Mouse (Mus musculus) thymus, postnatal 4 days (tissue): ENCODE data around the gene Gm3285.

Source experiments
- DNase-seq: peaks from one replicate; pipeline ENCODE4 v3.0.0; 2021

The Gm3285 gene

GRCm38 (mm10) chr10:77861675-77862074, at the start of gene Gm3285:
Gm3285 (plus strand) TSS chr10:77861975.
- no peak for DNase-seq

- DNase-seq, result no peak
Observed at GRCm38 (mm10) chr10:77814382-77814781, 47.4 kb upstream of the Gm3285 start, which contains the start of gene Gm2696. Gm2696 (plus strand) TSS chr10:77814682.

GRCm38 (mm10) chr10:77815514-77815913, 46.3 kb upstream of the Gm3285 start:
- peak; percentile 74 for DNase-seq

DNA sequence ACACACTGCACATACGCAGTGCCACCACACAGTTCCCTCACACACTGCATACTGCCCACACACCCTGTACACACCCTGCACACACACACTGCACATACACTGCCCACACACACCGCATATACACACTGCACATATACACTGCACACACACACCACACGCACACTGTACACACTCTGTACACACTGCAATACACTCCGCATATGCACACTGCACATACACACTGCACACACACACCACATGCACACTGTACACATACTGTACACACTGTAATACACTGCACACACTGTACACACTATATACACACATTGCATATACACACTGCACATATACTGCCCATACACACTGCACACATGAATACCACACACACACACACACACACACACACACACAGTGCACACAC, 43.3 kb upstream of the Gm3285 start:
- DNase-seq, result no peak

- DNase-seq, result no peak
Observed at GRCm38 (mm10) chr10:77819203-77819602, 42.6 kb upstream of the Gm3285 start.

- no peak for DNase-seq
Observed at GRCm38 (mm10) chr10:77826951-77827350, 34.8 kb upstream of the Gm3285 start, which contains the start of gene Krtap10-4. Krtap10-4 (minus strand) TSS chr10:77827095.

GRCm38 (mm10) chr10:77835647-77836046, 26.1 kb upstream of the Gm3285 start, which contains the start of gene Krtap10-10:
Krtap10-10 (plus strand) TSS chr10:77835947.
- no peak for DNase-seq

- no peak for DNase-seq
Observed at GRCm38 (mm10) chr10:77839006-77839405, 22.8 kb upstream of the Gm3285 start.

DNA sequence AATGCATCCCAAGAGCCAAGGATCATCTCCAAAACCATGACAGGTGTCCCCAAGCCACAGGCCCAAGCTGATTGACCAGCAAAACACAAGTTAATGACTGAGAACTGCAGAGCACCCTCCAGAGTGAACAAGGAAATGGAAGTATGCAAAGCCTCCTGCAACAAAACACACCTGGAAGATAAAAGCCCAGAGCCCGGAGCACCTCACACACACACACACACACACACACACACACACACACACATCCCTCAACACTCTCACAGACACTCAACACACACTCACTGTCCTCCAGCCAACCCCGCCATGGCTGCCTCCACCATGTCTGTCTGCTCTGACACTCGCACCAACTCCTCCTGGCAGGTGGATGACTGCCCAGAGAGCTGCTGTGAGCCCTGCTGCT, 15.3 kb upstream of the Gm3285 start, which contains the start of gene Gm36176:
Gm36176 (plus strand) TSS at position 301 of the 400 bp plus-strand sequence.
- DNase-seq, result no peak

DNA sequence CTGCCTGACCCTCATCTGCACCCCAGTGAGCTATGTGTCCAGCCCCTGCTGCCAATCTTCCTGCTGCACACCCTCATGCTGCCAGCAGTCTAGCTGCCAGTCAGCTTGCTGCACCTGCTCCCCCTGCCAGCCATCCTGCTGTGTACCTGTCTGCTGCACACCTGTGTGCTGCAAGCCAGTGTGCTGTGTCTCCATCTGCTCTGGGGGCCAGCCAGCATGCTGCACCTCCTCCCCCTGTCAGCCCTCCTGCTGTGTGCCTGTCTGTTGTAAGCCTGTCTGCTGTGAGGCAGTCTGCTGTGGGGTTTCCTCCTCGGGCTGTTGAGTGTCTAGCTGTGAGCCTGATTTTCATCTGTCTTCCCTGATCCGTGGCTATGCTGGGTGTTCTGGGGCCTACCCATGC, 14.8 kb upstream of the Gm3285 start:
- DNase-seq, result no peak

GRCm38 (mm10) chr10:77847538-77847937, 14.2 kb upstream of the Gm3285 start:
- DNase-seq, result no peak

- DNase-seq, result no peak
Observed at GRCm38 (mm10) chr10:77852559-77852958, 9.2 kb upstream of the Gm3285 start, which contains the start of gene Gm10318. Gm10318 (plus strand) TSS chr10:77852859.

GRCm38 (mm10) chr10:77864067-77864761, 2.4 kb downstream of the Gm3285 start:
- peak; percentile 60 for DNase-seq

DNA sequence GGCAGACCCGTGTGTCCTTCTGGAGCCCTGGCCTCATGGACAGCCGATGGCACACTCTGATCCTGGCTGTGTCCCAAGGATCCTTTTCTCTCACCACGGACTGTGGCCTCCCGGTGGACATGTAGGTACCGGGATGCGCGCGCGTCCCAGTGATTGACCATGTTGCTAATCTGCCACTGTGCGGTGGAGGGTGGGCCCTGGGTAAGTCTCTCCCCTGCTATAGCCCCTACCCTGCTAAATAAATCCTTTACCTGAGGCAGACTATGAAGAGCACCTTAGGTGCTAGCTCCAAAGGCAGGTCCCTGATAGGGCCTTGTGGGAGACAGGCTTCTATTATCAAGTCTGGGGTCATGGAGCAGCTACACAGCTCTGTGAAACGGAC, 3.0 kb downstream of the Gm3285 start:
- DNase-seq, result no peak

DNA sequence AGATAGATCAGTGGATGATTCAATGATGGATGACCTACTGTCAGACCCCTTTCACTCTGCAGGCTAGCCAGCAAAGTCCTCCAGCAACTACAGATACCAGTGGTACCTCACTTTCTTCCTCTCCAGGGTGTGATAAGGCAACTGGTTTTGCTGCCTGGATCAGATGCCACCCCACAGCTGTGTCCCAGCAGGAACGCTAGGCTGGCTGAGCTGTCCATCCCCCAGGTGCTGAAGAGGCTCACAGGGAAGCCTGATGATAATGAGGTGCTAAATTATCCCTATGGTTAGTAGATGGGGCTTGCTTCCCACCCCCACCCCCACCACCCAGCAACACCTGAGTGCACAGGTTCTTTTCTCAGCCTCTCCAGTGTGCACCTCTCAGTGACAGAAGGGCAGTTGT, 5.8 kb downstream of the Gm3285 start:
- DNase-seq, result no peak

DNA sequence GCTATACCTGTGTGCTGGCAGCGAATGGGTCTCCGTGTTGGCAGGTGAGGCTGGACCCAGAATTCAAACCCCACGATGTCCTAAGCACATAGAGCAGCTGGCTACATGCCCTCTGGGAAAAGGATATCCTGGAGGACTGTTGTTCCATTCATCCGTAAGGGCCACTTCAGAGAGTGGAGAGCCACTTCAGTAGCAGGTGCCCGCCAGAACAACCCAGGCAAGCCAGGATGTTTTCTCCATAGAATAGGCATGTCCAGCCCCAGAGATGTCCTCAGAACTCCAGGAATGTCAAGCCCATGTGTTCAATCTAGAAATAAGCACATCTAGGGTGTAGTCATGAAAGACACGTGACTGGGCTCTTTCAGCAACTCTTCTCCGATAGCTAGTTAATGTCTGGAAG, 7.9 kb downstream of the Gm3285 start:
- DNase-seq, result no peak

DNA sequence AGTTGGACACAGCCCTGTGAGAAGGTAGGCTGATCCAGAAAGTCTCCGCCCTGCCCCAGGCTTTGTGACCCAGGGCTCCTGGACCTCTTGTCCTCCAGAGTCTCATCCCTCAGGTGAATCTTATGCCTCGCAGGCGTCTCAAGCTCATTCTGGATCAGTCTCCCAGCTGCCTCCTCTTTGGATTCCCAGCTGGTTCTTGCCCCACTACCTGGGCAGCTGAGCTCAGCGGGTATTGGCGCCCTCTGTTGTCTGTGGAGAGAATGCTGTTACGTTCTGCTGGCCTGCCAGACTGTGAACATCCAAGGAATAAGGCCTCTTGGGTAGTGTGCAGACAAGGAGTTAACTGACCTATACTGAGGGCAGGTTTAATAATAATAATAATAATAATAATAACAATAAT, 17.2 kb downstream of the Gm3285 start:
- DNase-seq, result peak; percentile 58

GRCm38 (mm10) chr10:77880305-77880704, 18.5 kb downstream of the Gm3285 start:
- DNase-seq, result no peak

DNA sequence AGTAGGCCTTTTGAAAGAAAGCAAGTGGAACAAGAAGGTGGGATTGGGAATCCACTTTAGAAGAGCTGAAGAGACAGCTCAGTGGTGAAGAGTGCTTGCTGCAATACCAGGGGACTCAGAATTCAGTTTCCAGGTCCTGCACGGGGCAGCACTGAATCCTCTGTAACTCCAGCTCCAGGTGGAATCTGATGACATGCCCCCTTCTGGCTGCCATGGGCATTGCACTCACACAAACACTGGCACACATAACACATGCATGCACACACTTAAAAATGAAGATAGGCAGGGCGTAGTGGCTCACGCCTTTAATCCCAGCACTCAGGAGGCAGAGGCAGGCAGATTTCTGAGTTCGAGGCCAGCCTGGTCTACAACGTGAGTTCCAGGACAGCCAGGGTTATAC, 20.8 kb downstream of the Gm3285 start:
- DNase-seq, result peak; percentile 28

- DNase-seq, result no peak
Observed at GRCm38 (mm10) chr10:77886007-77886747, 24.4 kb downstream of the Gm3285 start.

- no peak for DNase-seq
Observed at GRCm38 (mm10) chr10:77890987-77891565, 29.3 kb downstream of the Gm3285 start.

GRCm38 (mm10) chr10:77895562-77895961, 33.8 kb downstream of the Gm3285 start:
- no peak for DNase-seq

GRCm38 (mm10) chr10:77900126-77900525, 38.4 kb downstream of the Gm3285 start:
- no peak for DNase-seq
